Mouse (Mus musculus): ENCODE measurements around the gene Isoc2b. TPM values are rescaled to one million over a fixed set of nuclear protein-coding genes. Genes with fewer than 3 reads are reported as not detected.

Isoc2b gene
- total and polyA plus RNA-seq, 3 experiments = 3.9 to 19.5 (median 10.0) TPM

- no peak for TF ChIP-seq PAX5 (IDR thresholded peaks at IDR 0.05; ENCODE audit: low read length)
- 0 out of 2 replicates have a peak, but pooled peaks have one; percentile 13 for TF ChIP-seq CHD2 (IDR thresholded peaks at IDR 0.05; ENCODE audit: low read length)
- TF ChIP-seq BHLHE40 (IDR thresholded peaks at IDR 0.05; ENCODE audit: low read depth, low read length) = no peak
- TF ChIP-seq RAD21 (IDR thresholded peaks at IDR 0.05; ENCODE audit: low read depth, low read length) = peak; percentile 24
- no peak for TF ChIP-seq ELF1 (IDR thresholded peaks at IDR 0.05; ENCODE audit: low read depth, low read length)
- TF ChIP-seq ZKSCAN1 (IDR thresholded peaks at IDR 0.05; ENCODE audit: borderline replicate concordance, low read depth, low read length) = no peak
- no peak for TF ChIP-seq UBTF (IDR thresholded peaks at IDR 0.05; ENCODE audit: low read depth, low read length)
- TF ChIP-seq E2F4 (IDR thresholded peaks at IDR 0.05; ENCODE audit: insufficient replicate concordance, low read depth, low read length) = no peak
- no peak for TF ChIP-seq EP300 (IDR thresholded peaks at IDR 0.05; ENCODE audit: low read length)
Measured at GRCm38 (mm10) chr7:4795767-4796433, 74.2 kb downstream of the Isoc2b start (continued).

Other genes starting within 250 kb of the Isoc2b start
Only the 20 nearest of the 33 such genes appear.
- 0.04 TPM in 1 of 2 replicates, not detected in the other for gene Tmem150b, start 145.0 kb downstream of the Isoc2b start, total RNA-seq (2012; rRNA removed)
- gene Tmem150b, start 145.0 kb downstream of the Isoc2b start, total RNA-seq (2014; rRNA removed) = 0.15 TPM in 1 of 2 replicates, not detected in the other
- 0.12 and 0.17 TPM in 2 replicates for gene Tmem150b, start 145.0 kb downstream of the Isoc2b start, polyA plus RNA-seq (2012; ENCODE audit: insufficient read length, low read depth)
- 27.4 and 41.2 TPM in 2 replicates for gene Kmt5c, start 130.1 kb downstream of the Isoc2b start, total RNA-seq (2012; rRNA removed)
- gene Kmt5c, start 130.1 kb downstream of the Isoc2b start, total RNA-seq (2014; rRNA removed) = 41.3 and 44.0 TPM in 2 replicates
- 46.7 and 52.4 TPM in 2 replicates for gene Kmt5c, start 130.1 kb downstream of the Isoc2b start, polyA plus RNA-seq (2012; ENCODE audit: insufficient read length, low read depth)
- gene Cox6b2, start 117.2 kb downstream of the Isoc2b start, total RNA-seq (2012; rRNA removed) = not detected in 2 replicates
- not detected in 2 replicates for gene Cox6b2, start 117.2 kb downstream of the Isoc2b start, total RNA-seq (2014; rRNA removed)
- not detected in 2 replicates for gene Cox6b2, start 117.2 kb downstream of the Isoc2b start, polyA plus RNA-seq (2012; ENCODE audit: insufficient read length, low read depth)
- not detected in 2 replicates for gene Fam71e2, start 99.0 kb downstream of the Isoc2b start, total RNA-seq (2012; rRNA removed)
- not detected in 2 replicates for gene Fam71e2, start 99.0 kb downstream of the Isoc2b start, total RNA-seq (2014; rRNA removed)
- gene Fam71e2, start 99.0 kb downstream of the Isoc2b start, polyA plus RNA-seq (2012; ENCODE audit: insufficient read length, low read depth) = not detected in 2 replicates
- 0.17 TPM in 1 of 2 replicates, not detected in the other for gene Il11, start 87.4 kb downstream of the Isoc2b start, total RNA-seq (2012; rRNA removed)
- gene Il11, start 87.4 kb downstream of the Isoc2b start, total RNA-seq (2014; rRNA removed) = not detected in 2 replicates
- not detected in 2 replicates for gene Il11, start 87.4 kb downstream of the Isoc2b start, polyA plus RNA-seq (2012; ENCODE audit: insufficient read length, low read depth)
- gene Tmem190, start 87.3 kb downstream of the Isoc2b start, total RNA-seq (2012; rRNA removed) = not detected in 2 replicates
- not detected in 2 replicates for gene Tmem190, start 87.3 kb downstream of the Isoc2b start, total RNA-seq (2014; rRNA removed)
- gene Tmem190, start 87.3 kb downstream of the Isoc2b start, polyA plus RNA-seq (2012; ENCODE audit: insufficient read length, low read depth) = 0.68 TPM in 1 of 2 replicates, not detected in the other
- 12.3 and 17.7 TPM in 2 replicates for gene Tmem238, start 80.6 kb downstream of the Isoc2b start, total RNA-seq (2012; rRNA removed)
- gene Tmem238, start 80.6 kb downstream of the Isoc2b start, total RNA-seq (2014; rRNA removed) = 4.3 and 5.5 TPM in 2 replicates
- gene Tmem238, start 80.6 kb downstream of the Isoc2b start, polyA plus RNA-seq (2012; ENCODE audit: insufficient read length, low read depth) = 9.8 and 10.7 TPM in 2 replicates
- 2,147 and 2,603 TPM in 2 replicates for gene Rpl28, start 77.4 kb downstream of the Isoc2b start, total RNA-seq (2012; rRNA removed)
- gene Rpl28, start 77.4 kb downstream of the Isoc2b start, total RNA-seq (2014; rRNA removed) = 236 and 269 TPM in 2 replicates
- gene Rpl28, start 77.4 kb downstream of the Isoc2b start, polyA plus RNA-seq (2012; ENCODE audit: insufficient read length, low read depth) = 526 and 605 TPM in 2 replicates
- 238 and 304 TPM in 2 replicates for gene Ube2s, start 57.7 kb downstream of the Isoc2b start, total RNA-seq (2012; rRNA removed)
- gene Ube2s, start 57.7 kb downstream of the Isoc2b start, total RNA-seq (2014; rRNA removed) = 707 and 825 TPM in 2 replicates
- 392 and 452 TPM in 2 replicates for gene Ube2s, start 57.7 kb downstream of the Isoc2b start, polyA plus RNA-seq (2012; ENCODE audit: insufficient read length, low read depth)
- not detected in 2 replicates for gene Shisa7, start 25.6 kb downstream of the Isoc2b start, total RNA-seq (2012; rRNA removed)
- not detected in 2 replicates for gene Shisa7, start 25.6 kb downstream of the Isoc2b start, total RNA-seq (2014; rRNA removed)
- gene Shisa7, start 25.6 kb downstream of the Isoc2b start, polyA plus RNA-seq (2012; ENCODE audit: insufficient read length, low read depth) = not detected in 2 replicates
- gene Isoc2a, start 6.9 kb upstream of the Isoc2b start, total RNA-seq (2012; rRNA removed) = 15.3 and 15.4 TPM in 2 replicates
- 8.4 and 8.6 TPM in 2 replicates for gene Isoc2a, start 6.9 kb upstream of the Isoc2b start, total RNA-seq (2014; rRNA removed)
- 12.9 and 19.0 TPM in 2 replicates for gene Isoc2a, start 6.9 kb upstream of the Isoc2b start, polyA plus RNA-seq (2012; ENCODE audit: insufficient read length, low read depth)
- gene Gm36210, start 36.3 kb upstream of the Isoc2b start, total RNA-seq (2012; rRNA removed) = 0.17 TPM in 1 of 2 replicates, not detected in the other
- not detected in 2 replicates for gene Gm36210, start 36.3 kb upstream of the Isoc2b start, total RNA-seq (2014; rRNA removed)
- gene Gm36210, start 36.3 kb upstream of the Isoc2b start, polyA plus RNA-seq (2012; ENCODE audit: insufficient read length, low read depth) = 0.90 and 1.4 TPM in 2 replicates
- 1.9 and 2.2 TPM in 2 replicates for gene Zfp628, start 45.0 kb upstream of the Isoc2b start, total RNA-seq (2012; rRNA removed)
- gene Zfp628, start 45.0 kb upstream of the Isoc2b start, total RNA-seq (2014; rRNA removed) = 0.42 and 0.87 TPM in 2 replicates
- gene Zfp628, start 45.0 kb upstream of the Isoc2b start, polyA plus RNA-seq (2012; ENCODE audit: insufficient read length, low read depth) = 7.1 and 9.4 TPM in 2 replicates
- 0.63 and 1.3 TPM in 2 replicates for gene Nat14, start 51.8 kb upstream of the Isoc2b start, total RNA-seq (2012; rRNA removed)
- 0.27 and 0.88 TPM in 2 replicates for gene Nat14, start 51.8 kb upstream of the Isoc2b start, total RNA-seq (2014; rRNA removed)
- gene Nat14, start 51.8 kb upstream of the Isoc2b start, polyA plus RNA-seq (2012; ENCODE audit: insufficient read length, low read depth) = 0.97 and 1.7 TPM in 2 replicates
- 0.13 and 0.30 TPM in 2 replicates for gene Ssc5d, start 55.5 kb upstream of the Isoc2b start, total RNA-seq (2012; rRNA removed)
- gene Ssc5d, start 55.5 kb upstream of the Isoc2b start, total RNA-seq (2014; rRNA removed) = 0.08 and 0.09 TPM in 2 replicates
- 1.5 and 1.6 TPM in 2 replicates for gene Ssc5d, start 55.5 kb upstream of the Isoc2b start, polyA plus RNA-seq (2012; ENCODE audit: insufficient read length, low read depth)
- gene Sbk2, start 94.1 kb upstream of the Isoc2b start, total RNA-seq (2012; rRNA removed) = 0.08 and 0.30 TPM in 2 replicates
- not detected in 2 replicates for gene Sbk2, start 94.1 kb upstream of the Isoc2b start, total RNA-seq (2014; rRNA removed)
- 0.10 TPM in 1 of 2 replicates, not detected in the other for gene Sbk2, start 94.1 kb upstream of the Isoc2b start, polyA plus RNA-seq (2012; ENCODE audit: insufficient read length, low read depth)
- gene Sbk3, start 100.9 kb upstream of the Isoc2b start, total RNA-seq (2012; rRNA removed) = not detected in 2 replicates
- not detected in 2 replicates for gene Sbk3, start 100.9 kb upstream of the Isoc2b start, total RNA-seq (2014; rRNA removed)
- gene Sbk3, start 100.9 kb upstream of the Isoc2b start, polyA plus RNA-seq (2012; ENCODE audit: insufficient read length, low read depth) = not detected in 2 replicates
- gene Zfp579, start 125.9 kb upstream of the Isoc2b start, total RNA-seq (2012; rRNA removed) = 2.8 and 3.4 TPM in 2 replicates
- gene Zfp579, start 125.9 kb upstream of the Isoc2b start, total RNA-seq (2014; rRNA removed) = 1.0 and 1.1 TPM in 2 replicates
- 8.5 and 11.3 TPM in 2 replicates for gene Zfp579, start 125.9 kb upstream of the Isoc2b start, polyA plus RNA-seq (2012; ENCODE audit: insufficient read length, low read depth)
- gene Zfp524, start 144.2 kb upstream of the Isoc2b start, total RNA-seq (2012; rRNA removed) = 7.9 and 8.4 TPM in 2 replicates
- gene Zfp524, start 144.2 kb upstream of the Isoc2b start, total RNA-seq (2014; rRNA removed) = 3.1 and 4.4 TPM in 2 replicates
- gene Zfp524, start 144.2 kb upstream of the Isoc2b start, polyA plus RNA-seq (2012; ENCODE audit: insufficient read length, low read depth) = 2.3 and 2.8 TPM in 2 replicates
- 23.7 and 24.3 TPM in 2 replicates for gene Fiz1, start 144.4 kb upstream of the Isoc2b start, total RNA-seq (2012; rRNA removed)
- 13.5 and 18.4 TPM in 2 replicates for gene Fiz1, start 144.4 kb upstream of the Isoc2b start, total RNA-seq (2014; rRNA removed)
- gene Fiz1, start 144.4 kb upstream of the Isoc2b start, polyA plus RNA-seq (2012; ENCODE audit: insufficient read length, low read depth) = 37.1 and 40.8 TPM in 2 replicates

All from CH12.LX (cell line).